Comparison of ENCODE assay signal across 25 mouse cellular contexts in the genomic region with DNA sequence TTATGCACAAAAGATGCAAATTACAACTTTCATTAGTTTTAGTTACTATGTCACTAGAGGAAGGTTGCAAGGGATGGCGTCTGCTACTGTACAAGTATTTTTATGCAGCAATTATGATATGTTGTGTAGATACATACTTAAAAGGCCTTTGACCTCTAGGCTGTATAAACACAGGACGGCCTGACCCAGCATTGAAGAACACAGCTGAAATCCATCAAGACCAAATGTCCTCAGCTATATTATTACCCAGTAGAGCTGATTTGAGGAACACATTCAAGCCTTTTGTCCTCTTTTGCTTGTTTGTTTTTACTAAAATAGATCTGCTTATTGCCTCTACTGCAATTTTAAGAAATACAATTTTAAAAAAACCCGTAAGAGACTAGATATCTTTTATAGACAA.
"Had no signal": no experiment of that assay in that cellular context is flagged by ENCODE, and none has a peak within 500 bp of the region (broad histone marks: within the 10 kb centered on the region; RNA-seq: fewer than 3 reads in every experiment).

No protein-coding gene starts in this region.

- DNase-seq: gastrocnemius, adult 2 months; gastrocnemius, postnatal 10 days; gastrocnemius, postnatal 25 days; heart, adult 18-20 months; heart, postnatal 10 days; heart, postnatal 4 days; kidney, adult 18-20 months; kidney, postnatal 14 days; kidney, postnatal 4 days; liver had no signal

- H3K4me2 ChIP-seq: heart, embryonic 12.5 days; hindbrain, embryonic 12.5 days; hindbrain, embryonic 14.5 days; intestine, embryonic 15.5 days; kidney, embryonic 15.5 days; limb, embryonic 12.5 days; liver, embryonic 11.5 days had no signal

- H3K9ac ChIP-seq: heart, embryonic 12.5 days; hindbrain, embryonic 12.5 days; hindbrain, embryonic 14.5 days; intestine, embryonic 15.5 days; kidney, embryonic 15.5 days; limb, embryonic 12.5 days had no signal

- H3K4me1 ChIP-seq: heart, embryonic 10.5 days; hindbrain, embryonic 10.5 days; hindbrain, embryonic 12.5 days; intestine, embryonic 15.5 days; kidney, embryonic 15.5 days; limb, embryonic 10.5 days; limb, embryonic 12.5 days had no signal

- H3K27ac ChIP-seq: gastrocnemius, adult 2 months; heart, embryonic 10.5 days; hindbrain, embryonic 10.5 days; hindbrain, embryonic 12.5 days; hindbrain, embryonic 14.5 days; intestine, embryonic 15.5 days; kidney, embryonic 15.5 days; layer of hippocampus, adult 2 months; left cerebral cortex, adult 2 months; limb, embryonic 10.5 days; limb, embryonic 12.5 days had no signal

- ATAC-seq: hindbrain, embryonic 16.5 days; inflammation-experienced regulatory T-cells, adult 6 months; intestine, embryonic 15.5 days; intestine, postnatal 0 days had no signal

- H3K36me3 ChIP-seq: heart, embryonic 10.5 days; heart, embryonic 12.5 days; hindbrain, embryonic 10.5 days; hindbrain, embryonic 12.5 days; intestine, embryonic 15.5 days; kidney, embryonic 15.5 days; limb, embryonic 10.5 days; limb, embryonic 12.5 days had no signal

- H3K27me3 ChIP-seq: heart, embryonic 12.5 days; hindbrain, embryonic 12.5 days; intestine, embryonic 15.5 days; kidney, embryonic 15.5 days; limb, embryonic 12.5 days had no signal

- H3K4me3 ChIP-seq: gastrocnemius, adult 2 months; heart, embryonic 10.5 days; heart, embryonic 12.5 days; hindbrain, embryonic 10.5 days; hindbrain, embryonic 12.5 days; intestine, embryonic 15.5 days; kidney, embryonic 15.5 days; layer of hippocampus, adult 2 months; left cerebral cortex, adult 2 months; limb, embryonic 10.5 days; limb, embryonic 12.5 days had no signal

- H3K9me3 ChIP-seq: heart, embryonic 10.5 days; heart, embryonic 12.5 days; hindbrain, embryonic 10.5 days; hindbrain, embryonic 12.5 days; intestine, embryonic 15.5 days; kidney, embryonic 15.5 days; limb, embryonic 10.5 days; limb, embryonic 12.5 days had no signal
